Mouse (Mus musculus): ENCODE measurements around the gene Rfx6.

- TF ChIP-seq CTCF (IDR thresholded peaks at IDR 0.05; ENCODE audit: control insufficient read depth, insufficient read depth, low read length) (no peak), POLR2A (IDR thresholded peaks at IDR 0.05; ENCODE audit: borderline replicate concordance, control insufficient read depth, low read depth, low read length) (no peak)
Measured at GRCm38 (mm10) chr10:51763241-51763640, 85.7 kb downstream of the Rfx6 start.

All from bone marrow, adult 2 months (tissue).